Mouse (Mus musculus) c-Kit-positive CD71-positive TER-119-negative erythroid progenitor cells, embryonic 14.5 days (primary cell): ENCODE measurements around the gene Plekha1.

ENCODE experiments used
- DNase-seq: peaks from one replicate; pipeline ENCODE4 v3.0.0-alpha.2; 2013; ENCODE audit warnings: low read depth

The Plekha1 gene

DNA sequence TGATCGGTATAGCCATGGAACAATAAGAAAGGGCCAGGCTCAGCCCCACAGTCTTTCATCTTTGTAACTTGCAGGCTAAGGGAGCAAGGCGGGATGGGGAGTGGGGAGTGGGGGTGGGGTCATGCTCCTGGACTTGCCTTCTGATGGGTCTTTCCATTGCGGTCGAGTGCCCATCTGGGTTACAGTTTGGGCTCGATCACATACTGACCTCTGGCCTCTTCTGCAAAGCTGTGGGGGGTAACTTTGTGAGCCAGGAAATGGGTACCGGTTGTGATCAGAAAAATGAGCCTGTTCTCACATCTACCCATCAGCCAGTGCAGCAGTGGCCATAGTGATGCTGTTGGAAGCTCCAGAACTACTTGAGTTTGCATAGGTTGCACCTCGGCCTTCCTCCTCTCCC lies 93.0 kb downstream of the Plekha1 start:
- no peak for DNase-seq

DNA sequence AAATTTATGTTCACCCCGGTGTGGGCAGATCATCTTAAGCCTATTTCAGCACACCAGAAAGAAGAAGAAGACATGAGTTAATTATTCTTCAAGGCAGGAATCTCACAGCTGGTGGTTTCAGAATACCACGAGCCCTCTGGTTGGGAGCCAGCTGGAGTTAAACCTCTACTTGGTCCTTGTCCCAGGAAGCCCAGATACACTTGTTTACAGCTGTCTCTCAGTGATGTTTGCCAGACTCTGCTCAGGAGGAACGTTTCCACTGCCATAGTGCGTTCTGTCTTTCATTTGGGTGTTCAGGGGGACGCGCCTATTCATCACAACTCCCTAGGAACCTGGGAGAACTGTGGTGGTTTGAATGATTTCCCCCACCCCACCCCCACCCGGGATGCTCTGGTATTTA lies 94.3 kb downstream of the Plekha1 start:
- no peak for DNase-seq

DNA sequence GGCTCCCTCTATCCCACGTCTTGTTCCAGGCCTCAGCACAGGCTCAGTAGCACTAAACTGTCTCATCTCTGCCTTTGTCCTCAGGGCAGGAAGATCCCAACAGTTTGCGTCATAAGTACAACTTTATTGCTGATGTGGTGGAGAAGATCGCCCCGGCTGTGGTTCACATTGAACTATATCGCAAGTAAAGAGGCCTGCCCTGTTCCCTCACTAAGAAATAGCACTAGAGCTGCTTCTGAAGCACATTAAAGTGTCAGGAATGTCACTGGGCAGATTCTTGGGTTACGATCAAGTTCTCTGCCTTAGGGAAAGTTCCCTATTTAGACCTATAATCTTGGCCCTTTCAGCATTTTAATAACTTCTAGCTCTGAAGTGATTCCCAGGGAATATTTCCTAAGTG lies 95.9 kb downstream of the Plekha1 start:
- DNase-seq = no peak
